Mouse (Mus musculus): ENCODE results near the gene Pola1.

Pola1 gene

DNA sequence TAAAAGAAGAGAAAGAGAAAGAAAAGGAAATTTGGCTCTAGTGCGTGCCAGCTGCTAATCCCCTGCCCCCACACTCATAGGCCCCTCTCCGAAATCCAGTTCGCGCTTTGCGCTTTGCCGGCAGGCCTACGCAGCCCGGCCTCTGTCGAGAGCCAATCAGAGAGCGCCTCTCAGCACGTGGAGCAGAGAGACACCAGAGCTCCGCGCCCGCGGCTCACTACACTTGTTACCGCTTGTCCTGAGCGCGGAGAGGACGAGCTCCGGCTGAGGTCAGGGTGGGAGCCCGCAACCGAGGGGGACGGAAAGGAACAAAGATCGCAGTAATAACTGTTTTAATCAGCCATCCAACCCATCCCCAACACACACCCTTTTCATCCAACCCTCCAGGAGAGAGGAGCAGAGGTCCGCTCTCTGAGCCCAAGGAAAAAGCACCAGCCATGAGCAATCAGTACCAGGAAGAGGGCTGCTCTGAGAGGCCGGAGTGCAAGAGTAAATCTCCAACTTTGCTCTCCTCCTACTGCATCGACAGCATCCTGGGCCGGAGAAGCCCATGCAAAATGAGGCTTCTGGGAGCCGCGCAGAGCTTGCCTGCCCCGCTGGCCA is 345.6 kb downstream of the Pola1 start, which contains the start of gene Arx:
TSS of gene Arx (plus strand) at position 155 of the 603 bp plus-strand sequence.
- peak; percentile 52 for DNase-seq

DNA sequence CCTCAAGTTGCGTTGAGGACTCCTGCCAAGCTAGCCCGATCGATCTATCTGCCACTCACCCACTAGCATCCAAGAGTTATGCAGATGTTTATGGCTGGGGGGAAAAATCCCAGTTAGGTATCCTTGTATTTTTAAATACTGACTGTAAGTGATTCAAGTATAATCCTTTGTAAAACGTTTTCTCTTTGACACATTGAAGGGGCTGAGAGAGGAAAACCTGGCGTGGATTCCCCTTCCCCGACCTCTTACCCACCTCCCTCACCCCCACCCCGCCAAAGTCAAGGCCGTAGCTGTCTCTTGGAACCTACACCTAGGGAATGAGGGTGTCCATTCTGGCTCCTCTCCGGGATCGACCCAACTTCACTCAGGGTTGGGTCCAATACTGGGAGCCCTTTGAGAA is 346.9 kb downstream of the Pola1 start:
- DNase-seq = no peak

DNA sequence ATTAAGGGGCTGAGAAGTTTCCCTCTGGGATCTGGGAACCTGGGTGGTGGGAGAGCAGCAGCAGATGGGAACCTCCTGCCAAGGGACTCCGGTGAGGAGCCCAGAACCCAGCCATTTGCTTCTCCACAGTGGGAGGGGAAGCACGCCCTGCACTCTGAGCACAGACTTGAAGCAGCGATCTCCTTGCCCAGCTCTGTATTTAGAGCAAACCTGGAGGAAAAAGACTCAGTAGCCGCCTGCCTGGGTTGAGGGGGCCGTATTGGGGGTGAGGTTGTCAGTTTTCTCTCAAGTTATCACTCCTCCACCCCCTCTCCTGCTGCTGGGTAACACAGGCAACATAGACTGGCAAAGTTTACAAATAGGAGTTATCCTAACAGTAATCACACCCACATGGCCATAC is 350.2 kb downstream of the Pola1 start:
- DNase-seq = no peak

DNA sequence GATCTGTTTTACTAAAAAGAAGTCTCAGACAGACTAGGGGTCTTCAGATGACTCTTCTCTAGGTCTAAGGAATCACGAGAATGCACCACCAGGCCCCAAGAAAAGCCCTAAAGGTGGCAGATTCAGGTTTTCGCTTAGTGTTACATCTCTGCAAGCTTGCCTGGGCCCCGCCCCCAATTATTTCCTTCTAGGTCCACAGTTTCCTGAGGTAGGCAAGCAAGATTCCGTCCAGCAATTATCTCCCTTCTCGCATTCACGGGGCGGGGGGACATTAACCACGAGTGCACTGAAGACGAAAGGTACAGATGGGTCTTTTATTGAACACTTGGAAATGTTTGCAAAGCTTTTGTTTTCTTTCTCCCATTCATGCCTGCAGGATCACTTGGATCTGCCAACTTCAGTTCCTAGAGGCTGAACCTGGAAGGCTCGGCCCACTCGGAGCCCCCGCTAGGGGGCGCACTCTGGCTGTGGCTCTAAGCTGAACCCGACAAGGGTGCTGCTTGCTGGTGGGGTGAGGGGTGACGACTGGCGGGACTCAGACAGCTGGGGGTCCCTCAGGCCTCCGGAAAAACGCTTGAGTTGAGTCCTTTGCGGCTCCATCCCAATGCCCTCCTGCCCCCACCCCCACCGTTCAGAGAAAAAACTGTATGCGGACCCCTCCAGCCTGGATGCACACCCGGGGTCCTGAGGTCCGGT is 350.8 kb downstream of the Pola1 start:
- peak; percentile 22 for DNase-seq

DNA sequence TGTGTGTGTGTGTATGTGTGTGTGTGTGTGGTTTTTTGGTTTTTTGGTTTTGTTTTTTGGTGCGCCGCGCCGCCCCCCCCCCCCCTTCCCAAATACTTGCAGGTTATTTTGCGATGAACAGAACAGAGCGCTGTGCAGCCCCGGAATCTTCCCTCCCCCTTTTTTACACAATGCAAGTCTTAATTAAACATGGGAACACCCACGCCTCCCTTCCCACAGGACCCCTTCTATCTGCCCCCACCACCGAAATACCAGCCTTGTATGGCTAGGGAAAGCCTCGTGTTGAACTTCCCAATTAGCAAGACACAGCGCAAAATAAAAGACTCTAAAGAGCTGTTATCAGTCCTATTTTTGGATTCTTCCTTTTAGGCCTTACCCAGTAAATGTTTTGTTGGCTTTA is 352.0 kb downstream of the Pola1 start:
- no peak for DNase-seq

DNA sequence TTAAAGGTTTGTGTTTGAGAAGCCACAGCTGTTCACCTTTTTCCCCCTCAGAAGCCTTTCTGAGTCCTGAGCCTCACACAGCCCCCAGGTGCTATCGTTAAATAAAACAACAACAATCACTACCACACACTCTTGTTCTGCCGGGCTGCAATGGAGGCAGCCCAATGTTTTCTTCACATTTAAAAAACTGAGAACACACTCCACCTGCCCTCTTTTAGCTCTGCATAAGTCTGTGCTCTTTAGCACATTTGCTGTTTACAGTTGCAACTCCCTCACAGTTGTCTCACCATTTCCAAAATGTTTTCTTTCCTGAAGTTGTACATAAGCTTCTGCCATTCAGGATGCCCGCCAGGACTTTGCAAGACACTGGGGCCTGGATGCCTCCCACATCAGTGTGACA is 356.3 kb downstream of the Pola1 start:
- DNase-seq = no peak

Measured in layer of hippocampus, adult 9-11 months (tissue).